Mouse (Mus musculus): ENCODE results near the gene Lrch4.

- no peak for TF ChIP-seq CTCF (conservative IDR thresholded peaks at IDR 0.05; ENCODE audit: low read length)
- TF ChIP-seq NANOG (IDR thresholded peaks at IDR 0.05; ENCODE audit: borderline replicate concordance, low read length) = no peak
These were observed 45.9 kb downstream of the Lrch4 start for GRCm38 (mm10) chr5:137674786-137675185.

Data from E14TG2a.4 (cell line).